Mouse (Mus musculus): ENCODE measurements around the gene 2010300C02Rik.
A peak's percentile ranks its signal among the peaks of the same experiment; 100 is the strongest.
"Not testable (repeated sequence)": the region's sequence is repeated elsewhere in the genome, so short reads cannot be mapped to it uniquely, and the experiment has no call there.

Gene 2010300C02Rik

DNA sequence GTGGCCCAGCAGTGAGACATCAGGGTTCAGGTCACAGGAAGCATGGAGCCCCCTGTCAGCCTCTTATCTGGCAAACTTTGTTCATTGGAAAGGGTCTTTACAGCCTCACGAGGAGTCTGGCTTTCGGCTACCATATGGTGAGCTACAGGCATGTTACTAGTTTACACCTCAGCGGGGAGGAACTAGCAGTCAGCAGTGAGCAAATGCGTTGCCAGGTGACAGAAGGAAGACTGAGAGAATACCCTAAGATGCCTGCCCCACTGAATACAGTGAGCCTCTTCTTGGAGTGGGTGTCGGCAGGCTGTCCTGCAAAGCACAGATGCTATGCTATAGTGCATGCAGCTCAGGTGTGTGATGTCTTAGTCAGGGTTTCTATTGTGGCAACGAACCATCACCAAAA lies 91.1 kb downstream of the 2010300C02Rik start:
- no peak for DNase-seq (ENCODE audit: low read depth, low spot score)

DNA sequence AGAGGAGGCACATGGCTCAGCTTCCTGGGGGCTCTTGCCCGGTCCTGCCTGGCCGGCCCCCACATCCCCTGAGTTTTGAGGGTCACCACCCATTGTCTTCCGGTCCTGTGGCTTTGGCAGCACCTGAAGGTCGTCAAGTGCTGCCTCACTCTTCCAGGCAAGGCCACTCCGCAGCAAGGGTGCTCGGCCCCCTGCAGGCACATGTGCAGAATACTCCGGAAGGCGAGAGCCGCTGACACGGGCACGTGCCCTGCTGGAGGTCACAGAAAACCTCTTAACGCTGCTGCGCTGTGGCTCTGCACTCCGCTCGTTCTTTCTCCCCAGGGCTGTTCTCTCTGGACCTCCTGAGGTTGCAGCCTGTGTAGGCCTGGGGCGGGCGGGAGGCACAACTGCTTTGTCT lies 95.7 kb downstream of the 2010300C02Rik start:
- DNase-seq (ENCODE audit: low read depth, low spot score), result peak; percentile 44

DNA sequence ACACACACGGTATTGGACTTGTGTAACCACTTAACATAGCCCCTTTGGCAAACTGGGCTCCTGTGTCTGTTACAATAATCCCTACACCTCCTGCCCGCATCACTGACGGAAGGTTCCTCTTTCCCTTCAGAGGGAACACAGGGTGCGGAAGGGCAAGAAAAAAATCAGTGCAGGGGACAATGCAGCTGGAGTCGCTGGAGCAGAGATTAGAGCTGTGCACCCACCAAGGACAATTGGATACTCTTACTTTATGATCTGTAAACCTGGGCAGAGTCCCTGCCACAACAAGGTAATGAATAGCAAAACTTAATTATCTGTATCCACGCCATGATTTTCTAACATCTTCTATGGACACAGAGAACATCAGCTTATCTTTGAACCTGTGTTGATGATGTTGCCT lies 97.8 kb downstream of the 2010300C02Rik start:
- DNase-seq (ENCODE audit: low read depth, low spot score), result no peak

DNA sequence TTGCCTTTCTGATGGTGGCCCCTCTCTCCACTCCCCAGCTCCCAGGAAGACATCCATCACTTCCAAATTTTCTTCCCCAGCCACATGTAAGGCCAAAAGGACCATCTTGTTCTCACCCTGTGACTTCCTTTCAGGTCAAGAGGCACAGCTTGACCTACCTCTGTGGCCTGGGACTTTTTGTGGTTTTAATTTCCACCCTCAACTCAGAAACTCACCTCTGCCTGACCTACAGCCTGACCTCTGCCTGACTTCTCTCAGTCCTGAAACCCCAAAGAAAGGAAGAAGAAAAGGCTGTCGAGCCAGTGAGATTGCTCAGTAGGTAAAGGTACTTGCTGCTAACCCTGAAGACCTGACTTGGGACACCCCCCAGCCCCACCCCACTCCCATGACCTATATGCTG lies 100.3 kb downstream of the 2010300C02Rik start:
- no peak for DNase-seq (ENCODE audit: low read depth, low spot score)

DNA sequence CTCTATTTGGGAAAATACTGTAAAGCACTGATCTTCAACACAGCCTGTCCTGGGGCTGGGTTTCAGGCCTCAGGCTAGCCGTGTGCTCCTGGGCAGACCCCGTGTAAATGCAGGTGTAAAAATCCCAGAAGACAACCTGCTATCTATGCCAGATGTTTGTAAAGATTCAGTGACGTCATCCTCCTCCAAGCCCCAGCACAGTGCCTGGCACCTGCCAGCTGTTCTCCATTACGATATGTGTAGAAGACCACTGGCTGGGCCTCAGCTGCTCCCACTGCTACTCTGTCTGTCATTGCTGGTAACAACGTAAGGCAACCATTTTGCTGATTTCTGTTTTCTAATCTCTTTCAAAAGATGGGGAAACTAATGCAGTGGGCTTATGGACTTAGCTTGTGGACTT lies 102.8 kb downstream of the 2010300C02Rik start:
- no peak for DNase-seq (ENCODE audit: low read depth, low spot score)

DNA sequence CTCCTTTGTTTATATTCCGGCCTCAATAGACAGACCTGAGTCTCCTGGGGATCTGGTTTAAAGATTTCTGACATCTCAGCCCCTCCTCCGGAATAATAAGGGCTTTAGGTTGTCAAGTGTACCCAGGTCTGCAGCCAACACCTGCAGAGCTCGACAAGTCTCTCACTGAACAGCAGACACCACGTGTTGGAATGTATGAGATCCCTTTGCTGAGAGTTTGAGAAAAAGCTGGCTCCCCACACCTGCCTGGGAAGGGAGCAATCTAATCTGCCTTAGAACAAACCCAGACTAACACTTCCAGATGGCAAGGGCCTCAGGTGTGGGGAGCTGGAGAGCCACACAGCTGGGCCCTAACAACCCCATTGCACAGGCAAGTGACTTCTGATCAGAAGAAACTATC lies 103.3 kb downstream of the 2010300C02Rik start:
- DNase-seq (ENCODE audit: low read depth, low spot score), result no peak

DNA sequence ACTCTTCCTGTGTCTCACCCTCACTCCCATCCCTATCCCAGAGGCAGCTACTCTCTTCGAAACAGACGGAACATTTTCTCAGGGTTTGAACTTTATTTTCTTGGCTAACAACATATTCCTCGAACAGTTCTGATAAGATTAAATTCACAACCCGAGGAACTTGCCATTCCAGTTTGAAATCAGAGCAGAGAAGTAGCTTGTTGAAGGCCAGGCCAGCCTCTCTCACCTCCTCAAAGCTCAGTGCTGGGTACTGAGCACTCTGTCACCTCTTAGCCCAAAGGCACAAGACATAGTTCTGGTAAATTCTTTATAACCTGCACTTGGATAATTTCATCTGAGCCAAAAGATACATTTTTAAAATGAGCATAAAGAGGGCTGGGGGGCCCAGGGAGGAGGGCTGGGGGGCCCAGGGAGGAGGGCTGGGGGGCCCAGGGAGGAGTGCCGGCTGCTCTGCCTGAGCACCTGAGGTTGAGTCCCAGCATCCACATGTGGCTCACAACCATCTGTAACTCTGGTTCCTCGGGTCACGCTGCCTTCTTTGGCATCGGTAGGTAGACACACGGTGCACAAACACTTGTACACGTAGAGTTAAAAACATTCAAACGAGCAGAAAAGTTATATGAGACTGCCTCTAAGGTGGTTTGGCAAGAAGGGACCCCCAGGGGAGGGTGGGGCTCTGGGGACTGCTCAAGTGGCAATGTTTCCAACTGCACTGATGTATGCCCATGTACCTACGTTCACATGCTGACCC lies 104.4 kb downstream of the 2010300C02Rik start:
- no peak for DNase-seq (ENCODE audit: low read depth, low spot score)

DNA sequence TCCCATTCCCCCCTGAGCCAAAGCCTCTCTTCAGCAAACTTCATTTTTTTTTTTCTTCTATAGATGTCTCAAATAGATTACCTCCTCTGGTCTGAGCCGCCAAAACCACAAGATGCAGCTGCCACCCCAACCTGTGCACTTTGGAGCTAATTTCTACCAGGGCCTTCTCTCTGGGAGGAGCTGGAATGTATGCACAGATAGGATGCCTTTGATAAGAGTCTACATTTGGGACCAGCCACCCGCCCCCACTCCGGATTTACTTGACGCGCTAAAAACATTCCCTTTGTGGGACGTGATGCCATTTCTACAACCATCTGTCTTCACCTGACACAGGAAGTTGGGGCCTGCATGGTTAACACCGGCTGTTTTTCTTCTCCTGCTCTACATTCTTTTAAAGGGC lies 105.0 kb downstream of the 2010300C02Rik start:
- no peak for DNase-seq (ENCODE audit: low read depth, low spot score)

DNA sequence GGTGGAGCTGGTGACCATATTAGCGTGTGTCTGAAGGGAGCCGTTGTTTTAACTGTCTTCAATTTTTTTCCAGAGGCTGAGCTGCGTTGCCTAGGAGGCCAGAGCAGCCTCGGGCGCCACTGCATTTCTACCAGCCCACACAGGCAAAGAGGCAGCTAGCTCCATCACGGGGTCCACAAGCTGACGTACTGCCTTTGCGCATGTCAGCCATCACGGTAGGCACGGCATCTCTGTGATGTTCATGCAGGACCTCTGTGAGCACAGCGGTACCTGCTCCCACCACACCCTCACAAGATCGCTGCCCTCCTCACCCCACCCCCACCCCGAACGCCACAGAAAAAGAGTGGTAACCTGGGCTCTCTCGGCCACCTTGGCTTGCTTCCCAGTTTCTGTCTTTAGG lies 105.8 kb downstream of the 2010300C02Rik start:
- no peak for DNase-seq (ENCODE audit: low read depth, low spot score)

DNA sequence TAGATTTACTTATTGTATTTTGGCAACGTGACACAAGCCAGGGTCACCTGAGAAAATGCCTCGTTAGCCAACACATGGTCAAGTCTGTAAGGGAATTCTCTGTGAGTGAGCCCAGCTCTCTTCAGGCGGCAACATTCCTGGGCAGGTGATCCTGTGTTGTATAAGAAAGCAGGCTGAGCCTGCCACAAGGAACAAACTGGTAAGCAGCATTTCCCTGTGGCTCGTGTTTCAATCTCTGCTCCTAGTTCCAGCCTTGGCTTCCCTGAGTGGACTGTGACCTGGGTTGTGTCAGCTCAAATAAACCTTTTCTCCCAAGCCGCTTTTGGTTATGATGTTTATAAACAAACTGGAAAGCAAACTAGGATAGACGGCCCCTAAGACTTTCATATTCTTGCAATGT lies 108.9 kb downstream of the 2010300C02Rik start:
- DNase-seq (ENCODE audit: low read depth, low spot score), result no peak

DNA sequence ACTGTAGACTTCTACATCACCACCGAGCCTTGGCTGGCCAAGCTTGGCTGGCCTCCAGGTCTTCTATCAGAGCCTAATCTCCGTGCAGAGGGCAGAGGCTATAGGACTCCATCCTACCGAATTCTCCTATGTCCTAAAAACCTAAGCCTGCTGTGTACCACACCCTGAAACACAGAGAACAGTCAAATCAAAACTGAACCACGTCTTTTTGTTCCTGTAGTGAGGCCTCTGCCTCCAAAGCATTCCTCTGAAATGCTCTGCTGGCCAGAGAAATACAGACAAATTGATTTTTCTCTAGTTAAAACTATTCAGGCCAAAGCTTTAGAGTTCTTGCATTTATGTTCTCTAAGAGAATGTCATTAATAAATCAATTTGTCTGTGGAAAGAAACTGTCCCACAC lies 109.6 kb downstream of the 2010300C02Rik start:
- DNase-seq (ENCODE audit: low read depth, low spot score), result no peak

DNA sequence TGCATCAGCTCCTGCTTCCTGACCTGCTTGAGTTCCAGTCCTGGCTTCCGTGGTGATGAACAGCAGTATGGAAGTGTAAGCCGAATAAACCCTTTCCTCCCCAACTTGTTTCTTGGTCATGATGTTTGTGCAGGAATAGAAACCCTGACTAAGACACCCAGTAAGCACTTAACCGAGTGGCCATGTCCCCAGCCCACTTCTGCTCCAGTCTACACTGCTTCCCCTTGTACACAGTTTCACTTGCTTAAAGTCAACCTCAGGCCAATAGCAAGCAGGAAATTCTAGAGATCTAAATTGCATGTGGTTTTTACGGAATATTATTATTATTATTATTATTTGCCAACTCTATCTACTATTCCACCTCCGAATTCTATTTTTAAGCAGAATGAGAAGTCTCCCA lies 114.2 kb downstream of the 2010300C02Rik start:
- DNase-seq (ENCODE audit: low read depth, low spot score), result not testable (repeated sequence)

DNA sequence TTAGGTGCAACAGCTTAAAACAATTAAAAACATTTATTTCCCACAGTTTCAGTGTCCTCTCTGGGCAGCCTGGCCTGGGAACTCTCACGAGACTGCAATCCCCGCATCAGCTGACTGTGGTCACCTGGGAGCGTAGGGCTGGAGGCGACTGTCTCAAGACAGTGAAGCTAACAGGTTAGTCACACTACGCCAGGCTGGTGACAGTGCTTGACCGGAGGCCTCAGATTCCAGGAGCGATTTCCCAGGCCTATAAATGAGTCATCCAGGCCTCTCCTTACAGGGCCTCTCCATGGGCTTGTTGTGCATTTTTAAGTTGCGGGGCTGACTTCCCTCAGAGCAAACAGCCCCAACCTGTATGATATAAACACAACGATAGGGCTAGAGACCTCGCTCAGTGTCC lies 116.7 kb downstream of the 2010300C02Rik start:
- no peak for DNase-seq (ENCODE audit: low read depth, low spot score)

DNA sequence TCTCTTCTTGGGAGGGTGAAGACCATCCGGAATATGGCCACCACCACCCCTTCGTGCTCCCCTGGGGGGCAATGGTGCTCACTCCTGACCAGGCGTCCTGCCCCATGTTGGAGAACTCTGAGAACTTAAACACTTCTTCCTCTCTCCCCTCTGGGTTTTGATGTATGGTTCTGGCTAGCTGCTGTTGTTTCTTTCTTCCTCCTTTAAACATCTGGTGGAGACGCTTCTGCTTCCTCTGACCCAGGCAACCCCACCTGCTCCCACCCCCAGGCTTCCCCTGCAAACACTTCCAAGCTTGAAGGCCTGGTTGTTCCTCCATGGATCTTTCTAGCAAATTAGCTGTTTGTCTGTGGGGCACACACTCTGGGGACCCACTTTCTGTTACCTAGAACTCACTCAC lies 117.6 kb downstream of the 2010300C02Rik start:
- DNase-seq (ENCODE audit: low read depth, low spot score), result no peak

DNA sequence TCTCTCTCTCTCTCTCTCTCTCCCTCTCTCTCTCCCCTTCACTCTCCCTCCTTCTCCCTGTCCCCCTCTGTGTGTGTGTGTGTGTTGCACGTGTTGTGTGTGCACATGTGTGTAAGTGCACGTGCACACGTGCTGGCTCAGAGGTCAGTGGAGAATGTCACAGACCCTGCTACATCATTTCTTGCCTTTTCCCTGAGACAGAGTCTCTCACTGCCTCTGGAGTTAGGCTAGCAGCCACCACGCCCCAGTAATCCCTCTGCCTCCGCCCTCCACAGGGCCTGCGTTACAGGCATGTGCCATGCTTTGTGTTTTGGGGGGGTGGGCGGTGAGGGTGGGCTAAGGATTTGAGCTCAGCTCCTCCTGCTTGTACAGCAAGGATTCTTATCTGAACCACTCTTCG lies 118.4 kb downstream of the 2010300C02Rik start:
- no peak for DNase-seq (ENCODE audit: low read depth, low spot score)

DNA sequence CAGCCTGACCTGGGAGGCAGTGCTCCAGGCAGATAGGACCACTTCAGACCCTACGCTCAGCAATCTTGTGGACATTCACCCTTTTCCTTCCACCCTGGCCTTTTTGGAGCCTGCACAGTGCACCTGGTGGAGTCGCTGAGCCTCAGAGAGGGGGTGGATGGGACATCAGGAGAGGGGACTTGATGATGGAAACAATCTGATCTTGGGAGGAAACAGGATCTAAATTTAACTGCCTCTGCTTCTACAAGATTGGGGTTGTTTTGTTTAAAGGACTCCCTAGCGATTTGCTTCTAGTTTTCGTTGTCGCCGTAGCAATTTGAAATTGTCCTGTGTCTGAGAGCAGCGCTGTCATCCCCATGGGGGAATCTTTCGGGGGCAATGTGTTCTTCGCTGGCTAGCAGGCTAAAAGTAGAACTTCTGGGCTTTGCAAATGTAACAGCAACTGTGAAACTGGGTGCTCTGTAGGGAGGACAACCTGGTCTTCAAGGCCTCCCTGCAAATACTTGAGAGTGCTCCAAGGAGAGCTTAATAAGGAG lies 119.2 kb downstream of the 2010300C02Rik start:
- no peak for DNase-seq (ENCODE audit: low read depth, low spot score)

DNA sequence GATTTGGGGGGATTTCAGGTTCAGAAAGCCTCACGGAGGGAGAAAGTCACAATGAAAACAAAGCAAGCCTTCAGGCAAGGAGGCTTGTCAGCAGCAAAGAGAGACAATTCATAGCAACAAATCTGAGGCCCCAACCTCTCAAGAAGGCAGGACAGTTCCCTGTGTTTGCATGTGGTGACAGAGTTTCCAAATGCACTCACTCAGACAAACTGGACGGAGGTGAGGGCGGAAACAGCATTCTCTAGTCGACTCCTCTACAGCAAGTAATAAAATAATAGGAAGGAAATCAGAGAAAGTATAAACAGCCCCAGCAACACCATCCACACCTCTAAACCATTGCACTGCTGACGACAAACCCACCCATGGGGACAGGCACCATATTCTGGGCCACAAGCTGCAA lies 120.9 kb downstream of the 2010300C02Rik start:
- DNase-seq (ENCODE audit: low read depth, low spot score), result no peak

DNA sequence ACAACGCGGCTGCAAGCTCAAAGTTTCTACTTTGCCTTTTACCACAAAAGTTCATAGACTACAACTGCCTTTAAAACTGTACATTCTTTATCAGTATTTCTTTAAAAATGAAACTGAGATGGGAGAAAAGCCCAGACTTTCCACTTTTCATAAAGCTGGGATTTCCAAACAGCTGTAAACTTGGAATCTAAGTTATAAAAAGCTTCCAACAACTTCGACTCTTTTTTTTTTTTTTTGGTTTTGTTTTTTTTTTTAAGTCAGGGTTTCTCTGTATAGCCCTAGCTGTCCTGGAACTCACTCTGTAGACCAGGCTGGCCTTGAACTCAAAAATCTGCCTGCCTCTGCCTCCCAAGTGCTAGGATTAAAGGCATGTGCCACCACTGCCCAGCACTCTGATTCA lies 125.1 kb downstream of the 2010300C02Rik start:
- DNase-seq (ENCODE audit: low read depth, low spot score), result not testable (repeated sequence)

DNA sequence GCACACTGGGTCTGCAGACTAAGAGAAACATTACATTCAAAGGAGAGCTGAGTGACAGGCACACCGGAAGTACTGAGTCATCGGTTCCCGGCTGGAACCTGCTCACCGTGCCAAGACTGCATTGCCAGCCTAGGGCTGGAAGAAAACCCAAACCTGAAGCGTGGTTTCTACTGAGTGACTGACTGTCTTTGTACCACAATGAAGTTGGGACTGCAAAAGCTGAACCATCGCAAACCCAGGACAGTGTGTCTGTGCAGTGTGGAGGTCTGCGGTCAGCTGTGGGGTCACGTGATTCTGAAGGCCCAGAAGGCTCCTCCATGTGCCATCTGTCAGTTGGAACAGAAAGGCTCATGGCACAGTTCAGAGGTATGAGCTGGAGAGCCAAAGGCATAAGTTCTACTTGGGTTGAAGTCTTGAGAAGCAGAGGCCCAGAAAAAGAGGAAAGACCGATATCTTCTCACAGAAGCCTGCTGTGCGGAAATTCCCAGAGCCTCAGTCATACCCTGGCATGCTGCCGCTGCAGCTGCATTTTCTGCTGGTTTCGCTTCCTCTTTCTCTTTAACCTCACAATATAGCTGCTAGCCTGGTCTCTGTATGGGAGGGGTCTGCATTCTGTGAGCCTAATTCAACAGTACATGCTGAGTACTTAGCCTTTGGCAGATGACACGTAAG lies 133.9 kb downstream of the 2010300C02Rik start:
- no peak for DNase-seq (ENCODE audit: low read depth, low spot score)

DNA sequence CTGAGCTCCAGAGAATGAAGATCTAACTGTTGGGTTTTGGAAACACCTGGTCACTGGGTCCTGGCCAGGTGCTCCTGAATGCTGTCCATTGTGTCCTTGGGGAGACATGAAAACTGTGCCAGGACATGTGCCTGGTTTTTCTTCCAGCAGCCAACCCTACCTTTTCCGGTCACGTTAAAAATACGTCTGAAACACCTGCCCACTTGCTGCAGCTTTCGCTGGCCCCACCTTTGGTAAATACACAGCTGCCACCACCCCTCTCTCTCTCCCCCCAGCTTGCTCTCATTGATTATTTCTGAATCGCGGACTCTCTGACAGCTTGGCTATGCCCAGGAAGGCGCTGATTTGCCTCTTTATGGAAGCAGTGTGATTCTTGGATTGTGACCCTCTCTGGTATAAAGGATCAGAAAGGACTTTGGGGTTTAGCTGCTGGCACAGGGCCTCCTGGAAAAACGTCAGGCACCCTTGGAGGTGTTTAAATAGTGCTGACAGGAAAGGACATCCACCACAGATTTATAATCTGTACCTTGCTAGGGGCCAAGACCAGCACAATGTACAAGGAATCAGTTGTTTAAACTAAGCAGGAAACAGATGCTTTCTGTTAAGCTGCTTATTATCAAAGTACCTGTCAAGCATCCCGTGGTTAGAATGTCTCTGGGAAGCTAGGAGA lies 136.0 kb downstream of the 2010300C02Rik start:
- no peak for DNase-seq (ENCODE audit: low read depth, low spot score)

DNA sequence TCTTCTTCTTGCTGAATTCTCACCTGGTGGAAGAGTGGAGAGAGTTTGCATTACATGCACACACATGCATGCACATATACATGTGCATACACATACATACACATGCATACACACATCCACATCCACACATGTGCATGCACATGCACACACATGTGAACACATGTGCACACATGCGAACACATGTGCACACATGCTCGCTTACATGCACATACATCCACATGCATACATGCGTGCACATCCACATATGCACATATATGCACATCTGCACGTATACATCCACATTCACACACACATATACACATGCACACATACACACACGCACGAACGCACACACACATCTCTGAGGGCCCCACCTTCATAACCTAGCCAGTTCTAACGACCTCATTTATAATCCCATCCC lies 136.7 kb downstream of the 2010300C02Rik start:
- DNase-seq (ENCODE audit: low read depth, low spot score), result no peak

DNA sequence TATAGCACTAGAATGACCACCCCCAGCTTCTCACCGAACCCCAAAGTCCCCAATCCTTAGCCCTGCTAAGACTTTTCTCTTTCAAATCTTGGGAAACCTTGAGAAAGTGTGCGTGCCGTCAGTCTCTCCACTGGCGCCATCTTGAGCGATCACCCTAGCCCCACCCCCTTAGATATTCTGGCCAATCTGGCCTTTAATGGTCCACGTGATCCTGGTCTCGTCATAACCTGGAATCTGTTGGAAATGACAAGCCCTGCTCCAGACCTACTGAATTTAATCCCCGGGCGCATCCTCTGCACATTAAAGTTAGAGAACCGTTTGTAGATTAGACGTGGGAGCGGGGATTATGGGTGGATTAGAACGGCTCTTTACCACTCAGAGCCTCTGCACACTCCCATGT lies 140.2 kb downstream of the 2010300C02Rik start:
- DNase-seq (ENCODE audit: low read depth, low spot score), result no peak
